Mouse (Mus musculus) lung, postnatal 0 days (tissue): ENCODE data around the gene Nxpe4.

Experiments used
- CTCF ChIP-seq: IDR thresholded peaks from 2 replicates; pipeline ENCODE4 v1.5.1; 2016; ENCODE audit warnings: antibody characterized with exemption, mild to moderate bottlenecking
- EP300 ChIP-seq: IDR thresholded peaks from 2 replicates; pipeline ENCODE4 v1.6.1; 2016; ENCODE audit warnings: antibody characterized with exemption, mild to moderate bottlenecking, control low read depth

- TF ChIP-seq CTCF, result no peak
- no peak for TF ChIP-seq EP300
Observed at GRCm38 (mm10) chr9:48413591-48413990, 251.8 kb downstream of the Nxpe4 start.
